Mouse (Mus musculus) thymus, adult 2 months (tissue): ENCODE measurements around the gene Pde4d. TPM values are rescaled to one million over a fixed set of nuclear protein-coding genes. Genes with fewer than 3 reads are reported as not detected.
A peak's percentile ranks its signal among the peaks of the same experiment; 100 is the strongest.

Experiments
- DNase-seq: peaks from one replicate; pipeline ENCODE4 v3.0.0; 2021
- H3K27ac ChIP-seq: fragments of 200-500 bp; 2 replicates; pipeline ENCODE4 v1.5.1; 2012; ENCODE audit warnings: low read length, control low read depth; ENCODE audit not compliant: control insufficient read depth, insufficient read depth
- H3K27me3 ChIP-seq: fragments of 200-500 bp; 2 replicates; pipeline ENCODE4 v1.6.1; 2012; ENCODE audit warnings: mild to moderate bottlenecking, low read length, moderate library complexity, mixed read lengths; ENCODE audit not compliant: control insufficient read depth, insufficient read depth
- H3K36me3 ChIP-seq: fragments of 200-500 bp; 2 replicates; pipeline ENCODE4 v1.6.1; 2012; ENCODE audit warnings: mild to moderate bottlenecking, low read length, moderate library complexity; ENCODE audit not compliant: control insufficient read depth, insufficient read depth
- H3K4me1 ChIP-seq: fragments of 200-500 bp; replicated peaks from 2 replicates; pipeline ENCODE4 v1.6.1; 2012; ENCODE audit warnings: low read length; ENCODE audit not compliant: control insufficient read depth, insufficient read depth
- H3K4me3 ChIP-seq: fragments of 200-500 bp; 2 replicates; pipeline ENCODE4 v1.5.1; 2012; ENCODE audit warnings: mild to moderate bottlenecking, low read length, control low read depth, moderate library complexity; ENCODE audit not compliant: control insufficient read depth, insufficient read depth
- CTCF ChIP-seq: fragments of 200-500 bp; IDR thresholded peaks from 2 replicates; pipeline ENCODE4 v1.5.1; 2012; ENCODE audit warnings: mild to moderate bottlenecking, control low read depth, low read length, moderate library complexity, borderline replicate concordance; ENCODE audit not compliant: control insufficient read depth, poor library complexity, insufficient read depth; ENCODE audit errors: extremely low read depth
- POLR2A ChIP-seq: fragments of 200-500 bp; IDR thresholded peaks from 2 replicates; pipeline ENCODE4 v1.6.1; 2012; ENCODE audit warnings: mild to moderate bottlenecking, low read length, control low read depth, moderate library complexity; ENCODE audit not compliant: control insufficient read depth, poor library complexity, insufficient read depth; ENCODE audit errors: extremely low read depth
- WGBS: fragments of 180-500 bp; shearing (Covaris S2); methylation state at CpG from one replicate; pipeline ENCODE4 v1.1.7; 2018; 5-methylcytosine and 5-hydroxymethylcytosine counted together
- polyA plus RNA-seq: library from polyadenylated mRNA; depleted of rRNA; stranded (reverse); fragments of >200 nt; gene quantifications from 2 replicates; pipeline ENCODE4 v1.2.3, GENCODE M21; 2012

The Pde4d gene
- polyA plus RNA-seq, 1 experiment, result 35.2 TPM

DNA sequence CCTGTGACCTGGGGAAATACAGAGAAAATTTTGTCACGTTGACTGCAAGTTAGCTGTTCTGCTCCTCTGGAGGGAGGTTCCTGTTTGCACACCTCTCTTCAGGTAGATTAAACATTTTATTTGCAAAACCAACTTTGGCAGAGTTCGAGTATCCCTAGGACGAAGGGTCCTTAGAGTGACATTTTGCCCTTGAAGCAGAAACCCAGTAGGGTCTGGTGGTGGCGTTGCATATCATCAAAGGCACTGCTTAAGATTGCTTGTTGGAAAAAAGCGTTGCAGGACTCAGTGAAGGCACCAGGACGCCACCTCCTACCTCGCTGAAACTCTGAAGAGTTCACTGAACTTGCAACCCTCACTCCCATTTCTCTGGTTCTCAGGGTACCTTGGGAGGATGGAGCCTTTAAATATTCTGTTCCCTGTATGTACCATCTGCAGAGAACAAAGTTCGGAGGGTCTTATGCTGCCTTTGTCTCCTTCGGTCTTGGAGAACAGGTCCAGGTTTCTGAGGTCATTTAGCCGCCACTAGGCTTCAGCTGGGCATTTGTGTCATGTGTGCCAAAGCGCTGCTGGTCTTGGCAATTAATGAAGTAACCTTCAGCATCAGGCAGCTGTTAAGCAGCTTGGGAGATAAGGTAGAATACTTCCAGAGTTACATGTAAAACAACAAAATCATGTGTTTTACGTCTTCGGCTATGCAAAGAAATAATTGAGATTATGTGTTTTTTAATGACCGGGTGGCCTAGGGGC lies 1454.2 kb downstream of the Pde4d start:
- Histone ChIP-seq H3K4me1 (peaks cover 8% of the 10 kb centered on the region), H3K27ac (peak overlapping the region; percentile 68), H3K4me3 (peak overlapping the region; percentile 86), H3K36me3 (no peaks in the 10 kb centered on the region), H3K27me3 (no peaks in the 10 kb centered on the region)
- peak; percentile 45 for DNase-seq
- 16% methylated on average over 14 of the region's 14 CpGs for WGBS
- no peak for TF ChIP-seq POLR2A
- TF ChIP-seq CTCF, result no peak

DNA sequence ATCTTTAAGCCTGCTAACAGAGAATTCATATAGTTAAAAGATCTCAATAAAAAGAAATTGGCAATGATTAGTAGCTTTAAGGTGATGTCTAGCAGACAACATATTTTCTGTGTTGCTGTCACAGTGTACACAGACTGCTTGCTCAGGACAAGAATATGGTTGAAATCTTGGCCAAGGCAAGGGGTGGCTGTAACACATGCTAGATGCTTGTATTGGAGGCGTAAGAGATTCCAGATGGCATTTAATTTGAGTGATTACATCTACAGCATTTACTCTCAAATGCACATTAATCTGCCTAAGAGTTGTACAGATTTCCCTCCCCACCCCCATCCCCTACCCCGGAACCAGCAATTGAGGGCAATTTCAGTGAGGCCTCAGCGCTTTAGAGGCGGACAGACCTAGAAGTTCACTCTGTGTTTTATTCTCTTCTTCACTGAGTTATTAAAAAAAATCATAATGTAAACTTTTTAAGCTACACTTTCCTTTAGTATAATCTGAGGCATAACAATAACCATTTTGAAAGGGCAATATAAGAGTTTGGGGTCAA lies 1456.7 kb downstream of the Pde4d start:
- WGBS, result 79% methylated on average over 4 of the region's 4 CpGs
- Histone ChIP-seq H3K27me3 (no peaks in the 10 kb centered on the region), H3K4me1 (peaks cover 11% of the 10 kb centered on the region), H3K27ac (no peak overlapping the region), H3K4me3 (no peak overlapping the region), H3K36me3 (peaks cover 8% of the 10 kb centered on the region; the same call in 1 of the 2 replicates)
- DNase-seq, result no peak
- TF ChIP-seq CTCF, result no peak
- no peak for TF ChIP-seq POLR2A

DNA sequence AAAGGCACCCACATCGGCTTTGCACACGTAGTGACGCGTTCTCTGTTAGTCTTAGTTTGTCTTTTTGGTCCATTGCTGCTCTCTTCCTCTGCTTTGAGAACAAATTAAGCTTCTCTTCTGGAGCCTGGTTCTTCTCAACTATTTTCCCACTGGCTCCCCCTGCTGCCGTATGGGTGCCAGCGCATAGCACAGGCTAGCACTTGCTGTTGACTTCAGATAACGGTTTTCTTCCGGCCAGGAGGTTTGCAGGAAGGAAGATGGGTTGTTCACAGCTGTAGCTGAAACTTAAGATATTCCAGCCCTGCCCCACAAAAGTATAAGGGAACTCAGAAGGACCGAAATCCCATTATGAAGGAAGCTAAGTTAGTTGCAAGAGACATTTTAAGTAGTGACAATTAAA lies 1457.9 kb downstream of the Pde4d start:
- Histone ChIP-seq H3K4me1 (peaks cover 8% of the 10 kb centered on the region), H3K36me3 (peaks cover 8% of the 10 kb centered on the region; the same call in 1 of the 2 replicates), H3K27ac (peak overlapping the region; percentile 81), H3K27me3 (no peaks in the 10 kb centered on the region), H3K4me3 (peak overlapping the region; percentile 29; the same call in 1 of the 2 replicates)
- DNase-seq, result peak; percentile 96
- 2% methylated on average over 9 of the region's 9 CpGs for WGBS
- TF ChIP-seq POLR2A, result no peak
- peak; percentile 61; the same call in 1 of the 2 replicates for TF ChIP-seq CTCF

DNA sequence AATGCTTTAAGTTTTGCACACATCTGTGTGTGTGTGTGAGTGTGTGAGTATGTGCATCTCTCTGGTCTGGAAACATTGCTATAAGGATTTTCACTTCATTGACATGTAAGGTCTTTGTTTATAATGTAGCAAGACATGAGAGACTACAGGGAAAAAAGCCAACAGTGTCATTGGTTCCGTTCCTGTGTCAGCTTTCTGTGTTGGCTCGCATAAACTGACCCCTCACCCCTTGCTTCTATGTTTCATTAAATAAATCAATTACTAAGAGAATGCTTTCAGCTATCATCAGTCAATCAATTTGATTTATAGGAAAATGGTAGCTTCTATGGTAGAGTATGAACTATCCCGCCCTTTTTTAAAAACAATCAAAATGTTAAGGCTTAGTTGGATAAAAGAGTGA lies 1458.6 kb downstream of the Pde4d start:
- H3K4me1 ChIP-seq, result peaks cover 8% of the 10 kb centered on the region
- no peak overlapping the region for H3K27ac ChIP-seq
- DNase-seq, result no peak
- H3K27me3 ChIP-seq, result no peaks in the 10 kb centered on the region
- H3K4me3 ChIP-seq, result no peak overlapping the region
- H3K36me3 ChIP-seq, result peaks cover 8% of the 10 kb centered on the region; the same call in 1 of the 2 replicates
- TF ChIP-seq CTCF, result no peak
- TF ChIP-seq POLR2A, result no peak
- 95% methylated on average over 3 of the region's 3 CpGs for WGBS

DNA sequence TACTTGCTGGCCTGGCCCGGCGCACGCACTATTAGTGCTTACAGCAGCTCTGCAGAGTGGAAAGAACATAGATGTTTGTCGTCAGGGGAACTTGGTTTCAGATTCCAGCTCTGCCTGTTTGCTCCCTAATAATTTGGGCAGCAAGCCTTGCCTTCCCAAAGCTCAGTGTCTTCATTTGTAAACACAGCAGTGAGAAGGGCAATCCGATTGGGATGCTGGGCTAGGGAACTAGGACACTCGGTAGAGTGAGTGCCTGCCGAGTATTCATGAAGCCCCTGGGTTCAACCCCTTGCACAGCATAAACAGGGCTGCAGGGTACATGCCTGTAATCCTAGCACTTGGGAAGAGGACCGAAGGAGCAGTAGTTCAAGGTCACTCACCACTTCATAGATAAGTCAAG lies 1459.4 kb downstream of the Pde4d start:
- DNase-seq, result no peak
- H3K4me1 ChIP-seq, result peaks cover 8% of the 10 kb centered on the region
- H3K4me3 ChIP-seq, result no peak overlapping the region
- peaks cover 8% of the 10 kb centered on the region; the same call in 1 of the 2 replicates for H3K36me3 ChIP-seq
- H3K27me3 ChIP-seq, result no peaks in the 10 kb centered on the region
- TF ChIP-seq POLR2A, result no peak
- H3K27ac ChIP-seq, result no peak overlapping the region
- WGBS, result 93% methylated on average over 8 of the region's 8 CpGs

DNA sequence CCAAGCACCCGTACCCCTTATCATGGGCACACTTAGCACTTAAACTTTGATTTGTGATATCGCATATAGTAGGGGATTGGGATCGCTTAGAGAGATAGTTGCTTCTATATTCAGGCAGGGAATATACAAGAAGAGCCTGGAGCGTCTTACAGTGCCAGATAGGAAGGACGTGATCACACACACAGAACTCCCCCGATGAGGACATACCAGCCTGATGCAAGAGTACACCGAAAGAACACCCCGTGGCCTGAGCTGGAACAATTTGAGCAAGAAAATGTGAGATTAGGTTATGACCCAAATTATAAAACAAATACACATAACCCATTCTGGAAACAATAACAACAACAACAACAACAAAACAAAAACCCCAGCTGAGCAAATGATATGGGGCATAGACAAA lies 1461.2 kb downstream of the Pde4d start:
- H3K27me3 ChIP-seq, result no peaks in the 10 kb centered on the region
- H3K4me1 ChIP-seq, result peaks cover 8% of the 10 kb centered on the region
- TF ChIP-seq CTCF (no peak), POLR2A (no peak)
- WGBS, result 95% methylated on average over 8 of the region's 8 CpGs
- H3K36me3 ChIP-seq, result peaks cover 8% of the 10 kb centered on the region; the same call in 1 of the 2 replicates
- H3K27ac ChIP-seq, result no peak overlapping the region
- H3K4me3 ChIP-seq, result no peak overlapping the region
- no peak for DNase-seq
